Comparison of ENCODE assay signal across 16 mouse cellular contexts in the genomic region with DNA sequence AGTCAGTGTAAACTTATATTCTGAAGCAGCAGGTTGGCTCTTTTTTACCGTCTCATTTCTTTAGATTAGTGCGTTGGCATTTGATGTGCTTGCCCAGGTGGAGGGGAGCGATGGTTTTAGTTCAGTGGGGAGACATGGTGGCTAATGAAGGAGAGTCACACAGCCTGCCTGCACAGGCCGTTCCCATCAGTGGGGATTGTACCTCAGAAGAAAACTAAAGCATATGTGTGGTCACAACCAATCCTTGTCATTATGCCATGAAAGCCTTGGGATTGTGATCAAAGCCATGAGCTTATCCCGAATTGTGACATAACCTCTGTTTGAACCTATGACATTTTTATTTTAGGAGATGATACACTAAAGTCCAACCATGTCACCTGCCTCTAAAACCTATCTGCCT.
"Had no signal": no experiment of that assay in that cellular context is flagged by ENCODE, and none has a peak within 500 bp of the region (broad histone marks: within the 10 kb centered on the region; RNA-seq: fewer than 3 reads in every experiment).

No protein-coding gene starts in this region.

- ATAC-seq: lung, postnatal 0 days; midbrain, embryonic 15.5 days had no signal

- H3K4me3 ChIP-seq: lung, embryonic 15.5 days; megakaryocyte, embryonic 14.5 days; midbrain, embryonic 15.5 days; neural tube, embryonic 12.5 days; stomach, embryonic 15.5 days had no signal

- H3K4me2 ChIP-seq: lung, embryonic 15.5 days; midbrain, embryonic 11.5 days; midbrain, embryonic 15.5 days; neural tube, embryonic 12.5 days; stomach, embryonic 15.5 days had no signal

- H3K36me3 ChIP-seq: lung, embryonic 15.5 days; midbrain, embryonic 15.5 days; neural tube, embryonic 12.5 days; stomach, embryonic 15.5 days had no signal

- H3K27me3 ChIP-seq: lung, embryonic 15.5 days; megakaryocyte, embryonic 14.5 days; midbrain, embryonic 15.5 days; neural tube, embryonic 12.5 days; stomach, embryonic 15.5 days had no signal

- H3K9ac ChIP-seq: liver, embryonic 14.5 days; lung, embryonic 15.5 days; midbrain, embryonic 15.5 days; neural tube, embryonic 12.5 days; stomach, embryonic 15.5 days had no signal

- H3K4me1 ChIP-seq: lung, embryonic 15.5 days; megakaryocyte, embryonic 14.5 days; midbrain, embryonic 15.5 days; neural tube, embryonic 12.5 days; stomach, embryonic 15.5 days had no signal

- H3K9me3 ChIP-seq: lung, embryonic 15.5 days; megakaryocyte, embryonic 14.5 days; midbrain, embryonic 15.5 days; neural tube, embryonic 12.5 days; stomach, embryonic 15.5 days had no signal

- DNase-seq: lung, adult 18-20 months; lung, postnatal 14 days; lung, postnatal 36 days; right cerebral cortex, postnatal 14 days; thymus, postnatal 14 days; thymus, postnatal 36 days had no signal

- H3K27ac ChIP-seq: liver, embryonic 14.5 days; lung, embryonic 15.5 days; macrophage; midbrain, embryonic 15.5 days; neural tube, embryonic 12.5 days; stomach, embryonic 15.5 days; stomach, postnatal 0 days had no signal
